Mouse (Mus musculus): ENCODE results near the gene Rgs16.
"Not testable (repeated sequence)": the region's sequence is repeated elsewhere in the genome, so short reads cannot be mapped to it uniquely, and the experiment has no call there.

The Rgs16 gene

GRCm38 (mm10) chr1:153750054-153750453 lies 9.9 kb downstream of the Rgs16 start:
- DNase-seq (ENCODE audit: low spot score): no peak

GRCm38 (mm10) chr1:153751763-153752301 lies 11.7 kb downstream of the Rgs16 start:
- peak; percentile 36 for DNase-seq (ENCODE audit: low spot score)

GRCm38 (mm10) chr1:153752521-153752920 lies 12.4 kb downstream of the Rgs16 start:
- DNase-seq (ENCODE audit: low spot score): no peak

DNA sequence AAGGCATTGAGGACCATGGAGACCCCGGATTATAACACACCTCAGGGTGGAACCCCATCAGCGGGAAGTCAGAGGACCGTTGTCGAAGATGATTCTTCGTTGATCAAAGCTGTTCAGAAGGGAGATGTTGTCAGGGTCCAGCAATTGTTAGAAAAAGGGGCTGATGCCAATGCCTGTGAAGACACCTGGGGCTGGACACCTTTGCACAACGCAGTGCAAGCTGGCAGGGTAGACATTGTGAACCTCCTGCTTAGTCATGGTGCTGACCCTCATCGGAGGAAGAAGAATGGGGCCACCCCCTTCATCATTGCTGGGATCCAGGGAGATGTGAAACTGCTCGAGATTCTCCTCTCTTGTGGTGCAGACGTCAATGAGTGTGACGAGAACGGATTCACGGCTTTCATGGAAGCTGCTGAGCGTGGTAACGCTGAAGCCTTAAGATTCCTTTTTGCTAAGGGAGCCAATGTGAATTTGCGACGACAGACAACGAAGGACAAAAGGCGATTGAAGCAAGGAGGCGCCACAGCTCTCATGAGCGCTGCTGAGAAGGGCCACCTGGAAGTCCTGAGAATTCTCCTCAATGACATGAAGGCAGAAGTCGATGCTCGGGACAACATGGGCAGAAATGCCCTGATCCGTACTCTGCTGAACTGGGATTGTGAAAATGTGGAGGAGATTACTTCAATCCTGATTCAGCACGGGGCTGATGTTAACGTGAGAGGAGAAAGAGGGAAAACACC lies 13.7 kb downstream of the Rgs16 start:
- DNase-seq (ENCODE audit: low spot score): no peak

- DNase-seq (ENCODE audit: low spot score): no peak
These were observed 24.0 kb downstream of the Rgs16 start for GRCm38 (mm10) chr1:153764136-153764535.

GRCm38 (mm10) chr1:153766298-153766697 lies 26.1 kb downstream of the Rgs16 start:
- no peak for DNase-seq (ENCODE audit: low spot score)

DNA sequence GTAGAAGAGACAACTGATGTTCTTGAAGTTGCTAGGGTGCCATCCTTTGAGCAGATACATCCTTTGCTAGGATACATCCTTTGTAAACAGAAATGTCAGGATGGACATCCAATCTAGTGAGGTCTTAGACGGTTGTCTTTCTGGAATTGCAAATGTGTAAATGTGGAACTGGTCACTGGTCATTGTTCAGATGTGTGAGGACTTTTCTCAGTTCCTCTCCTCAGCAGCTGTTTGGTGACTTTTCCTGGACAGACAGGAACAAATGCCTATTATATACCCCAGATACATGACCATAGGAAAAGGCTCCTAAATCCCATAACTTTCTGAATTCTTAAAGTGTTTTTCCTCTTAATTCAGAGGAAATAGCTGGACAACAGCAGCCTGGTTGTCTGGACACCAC lies 27.1 kb downstream of the Rgs16 start:
- DNase-seq (ENCODE audit: low spot score): no peak

DNA sequence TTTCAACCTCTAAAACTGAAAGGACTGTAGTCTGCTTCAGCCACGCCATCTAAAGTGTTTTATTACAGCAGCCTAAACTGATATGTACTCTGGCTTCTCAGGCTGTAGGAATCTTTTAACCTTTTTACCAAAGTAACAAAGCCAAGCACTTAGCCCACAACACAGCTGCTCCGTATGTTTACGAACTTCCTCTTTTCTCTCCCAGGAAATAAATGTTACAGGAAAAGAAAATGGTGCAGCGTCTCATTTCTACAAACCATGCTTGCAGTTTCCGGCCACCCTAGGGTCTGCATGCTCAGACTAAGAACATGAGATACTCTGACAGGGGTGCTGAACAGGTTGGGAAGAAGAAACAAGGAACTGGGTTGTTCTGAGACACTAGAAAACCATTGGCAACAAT lies 28.3 kb downstream of the Rgs16 start:
- no peak for DNase-seq (ENCODE audit: low spot score)

- not testable (repeated sequence) for DNase-seq (ENCODE audit: low spot score)
These were observed 29.4 kb downstream of the Rgs16 start for GRCm38 (mm10) chr1:153769571-153769970.

DNA sequence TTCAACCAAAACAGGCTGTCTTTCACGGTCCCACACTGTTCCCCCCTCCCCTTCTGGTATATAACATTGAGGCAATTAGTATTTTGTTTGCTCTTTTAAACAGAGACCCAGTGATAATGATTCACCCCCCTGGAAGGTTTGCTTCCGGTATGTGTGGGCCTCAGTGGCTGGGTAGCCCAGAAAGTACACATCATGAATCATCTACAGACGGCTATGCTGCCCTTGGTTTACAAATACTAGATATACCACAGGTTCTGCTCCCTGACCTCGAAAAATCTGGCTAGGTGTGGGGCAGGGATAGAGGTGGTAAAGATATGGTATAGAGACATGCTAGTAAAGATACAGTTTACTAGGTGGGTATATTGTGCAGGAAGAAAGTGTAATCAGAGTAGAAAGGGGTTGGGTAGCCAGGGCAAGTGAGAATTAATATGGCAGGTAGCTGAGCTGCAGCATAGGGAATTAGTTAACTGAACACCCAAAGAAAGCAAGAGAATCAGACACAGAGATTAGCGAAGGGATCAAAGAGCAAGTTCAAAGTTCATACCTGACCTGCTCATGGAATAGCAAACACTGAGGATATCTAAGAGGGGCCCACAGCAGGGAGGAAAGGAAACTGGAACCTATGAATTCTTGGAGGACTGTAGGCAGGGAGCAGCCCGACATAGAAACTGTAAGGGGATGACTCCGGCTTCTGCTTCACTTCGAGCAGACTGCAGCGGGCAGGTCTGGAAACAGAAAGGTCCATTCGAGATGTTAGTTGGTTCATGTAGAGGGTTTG lies 30.0 kb downstream of the Rgs16 start:
- DNase-seq (ENCODE audit: low spot score): no peak

DNA sequence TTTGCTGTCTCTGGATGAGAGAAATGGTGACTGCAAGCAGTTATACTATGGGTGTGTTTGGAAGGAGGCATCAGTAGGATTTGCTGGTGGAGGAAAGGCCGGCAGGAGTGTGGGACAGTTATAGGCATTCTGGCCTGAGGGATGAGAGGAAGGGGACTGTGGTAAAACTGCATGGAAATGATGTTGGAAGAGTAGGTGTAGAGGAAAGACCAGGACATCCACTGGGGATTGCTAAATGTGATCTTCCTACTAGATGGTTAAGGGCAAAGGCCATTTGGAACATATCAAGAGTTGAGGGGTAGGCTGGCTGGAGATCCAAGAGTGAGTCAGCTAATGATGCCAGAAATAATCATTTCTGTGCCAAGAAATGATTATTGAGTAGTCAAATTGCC lies 30.6 kb downstream of the Rgs16 start:
- DNase-seq (ENCODE audit: low spot score): no peak

- no peak for DNase-seq (ENCODE audit: low spot score)
These were observed 35.0 kb downstream of the Rgs16 start for GRCm38 (mm10) chr1:153775174-153775573.

DNA sequence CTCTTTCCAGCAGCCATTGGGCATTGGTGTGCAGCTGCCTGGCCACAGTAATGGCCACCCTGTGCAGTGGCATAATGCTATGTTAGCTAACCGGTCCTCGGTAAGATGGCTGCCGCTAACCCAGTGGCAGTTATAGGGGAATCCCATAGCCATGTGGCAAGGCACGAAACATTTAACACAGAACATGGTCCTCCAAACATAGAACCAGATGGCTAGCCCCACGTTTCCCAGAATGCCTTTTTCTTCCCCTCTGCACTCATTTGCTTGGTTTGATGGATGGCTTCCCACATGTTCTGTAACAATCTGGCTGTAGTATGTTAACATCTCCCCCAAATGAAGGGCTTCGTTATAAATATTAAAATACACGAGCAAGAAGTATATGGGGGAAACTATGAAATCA lies 36.1 kb downstream of the Rgs16 start:
- DNase-seq (ENCODE audit: low spot score): no peak

DNA sequence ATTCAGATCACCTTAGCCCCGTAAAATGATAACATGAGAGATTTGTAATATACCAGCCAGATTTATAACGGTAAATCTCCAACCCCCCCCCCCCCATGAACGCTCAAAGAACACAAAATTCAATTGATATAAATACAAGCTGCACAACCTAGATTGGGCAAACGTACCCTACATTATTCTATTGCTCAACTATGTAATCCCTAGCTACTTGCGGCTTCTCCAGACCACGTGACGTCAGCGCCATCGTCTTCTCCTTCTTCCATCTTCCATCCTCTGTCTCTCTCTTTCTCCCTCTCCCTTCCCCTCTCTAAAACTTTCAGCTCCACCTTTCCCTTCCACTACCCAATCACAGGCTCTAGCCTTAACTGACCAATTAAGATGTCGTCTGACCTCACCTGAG lies 38.1 kb downstream of the Rgs16 start:
- no peak for DNase-seq (ENCODE audit: low spot score)

- no peak for DNase-seq (ENCODE audit: low spot score)
These were observed 43.2 kb downstream of the Rgs16 start for GRCm38 (mm10) chr1:153783339-153783738.

DNA sequence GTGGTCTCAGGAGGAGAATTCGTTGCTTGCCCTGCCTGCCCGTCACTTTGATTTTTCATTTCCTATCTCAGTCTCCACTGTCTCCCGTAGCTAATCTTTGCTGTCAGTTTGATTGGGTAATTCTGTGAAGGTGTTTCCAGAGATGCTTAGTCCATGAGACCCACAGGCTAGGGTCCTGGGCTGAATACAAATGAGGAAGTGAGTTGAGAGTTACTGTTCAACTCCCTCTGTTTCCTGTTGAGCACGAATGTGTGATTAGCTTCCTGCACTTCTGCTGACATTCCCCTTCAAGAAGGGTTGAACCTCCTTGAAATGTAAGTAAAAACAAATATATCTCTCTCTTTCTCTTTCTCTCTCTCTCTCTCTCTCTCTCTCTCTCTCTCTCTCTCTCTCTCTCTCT lies 45.5 kb downstream of the Rgs16 start:
- DNase-seq (ENCODE audit: low spot score): no peak

DNA sequence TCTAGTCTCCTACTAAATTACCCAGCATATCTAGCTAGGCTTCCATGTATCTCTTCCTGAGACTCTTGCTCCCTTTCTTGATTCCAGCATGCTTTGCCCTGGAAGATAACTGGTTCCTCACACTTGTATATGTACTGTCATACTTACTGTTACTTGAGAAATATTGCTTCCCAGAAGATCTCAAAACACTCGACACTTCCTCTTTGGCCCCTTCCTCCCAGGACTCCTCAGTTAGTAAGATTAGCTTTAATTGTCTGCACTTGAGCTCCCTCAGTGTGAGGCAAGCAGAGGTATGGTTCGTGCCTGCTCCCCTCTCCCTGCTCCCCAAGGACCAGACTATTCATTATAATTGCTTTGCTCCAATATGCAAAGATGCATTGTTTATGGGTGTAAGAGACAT lies 50.6 kb downstream of the Rgs16 start:
- no peak for DNase-seq (ENCODE audit: low spot score)

DNA sequence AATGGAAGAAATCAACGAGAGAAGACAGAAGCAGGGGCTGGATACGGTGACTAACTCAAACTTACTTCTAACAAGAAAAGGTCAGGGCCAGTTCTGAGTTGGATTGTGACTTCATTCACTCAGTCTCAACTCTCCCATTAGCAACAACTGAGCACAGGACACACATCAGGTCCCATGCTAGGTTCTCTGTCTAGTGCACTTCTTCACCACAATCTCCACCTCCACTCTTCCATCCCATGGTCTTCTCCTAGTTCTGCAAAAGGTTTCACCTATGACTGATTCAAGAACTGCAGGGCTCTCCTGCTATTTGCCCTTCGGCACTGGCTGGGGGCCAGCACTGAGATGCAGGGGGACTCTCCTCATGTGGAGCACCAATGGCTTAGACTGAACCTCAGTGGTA lies 54.1 kb downstream of the Rgs16 start:
- no peak for DNase-seq (ENCODE audit: low spot score)
